Mouse (Mus musculus): ENCODE measurements around the gene Shf.

The Shf gene

GRCm38 (mm10) chr2:122368081-122368971, 636 bp downstream of the Shf start:
- DNase-seq (ENCODE audit: low spot score in 2 of 2), result peak in 1 of 2 experiments; percentile 43

- DNase-seq (ENCODE audit: low spot score in 2 of 2), result no peak
Observed at GRCm38 (mm10) chr2:122367701-122368080, 1.3 kb downstream of the Shf start.

- DNase-seq (ENCODE audit: low spot score in 2 of 2), result no peak
Observed at GRCm38 (mm10) chr2:122367181-122367580, 1.8 kb downstream of the Shf start.

- no peak for DNase-seq (ENCODE audit: low spot score in 2 of 2)
Observed at GRCm38 (mm10) chr2:122366706-122367105, 2.3 kb downstream of the Shf start.

GRCm38 (mm10) chr2:122366039-122366438, 2.9 kb downstream of the Shf start:
- no peak for DNase-seq (ENCODE audit: low spot score in 2 of 2)

GRCm38 (mm10) chr2:122365244-122365866, 3.6 kb downstream of the Shf start:
- no peak for DNase-seq (ENCODE audit: low spot score in 2 of 2)

GRCm38 (mm10) chr2:122364352-122364944, 4.5 kb downstream of the Shf start:
- DNase-seq (ENCODE audit: low spot score in 2 of 2), result no peak

GRCm38 (mm10) chr2:122362622-122363523, 6.1 kb downstream of the Shf start:
- no peak for DNase-seq (ENCODE audit: low spot score in 2 of 2)

- no peak for DNase-seq (ENCODE audit: low spot score in 2 of 2)
Observed at GRCm38 (mm10) chr2:122361868-122362621, 6.9 kb downstream of the Shf start.

GRCm38 (mm10) chr2:122361181-122361580, 7.8 kb downstream of the Shf start:
- no peak for DNase-seq (ENCODE audit: low spot score in 2 of 2)

- DNase-seq (ENCODE audit: low spot score in 2 of 2), result no peak
Observed at GRCm38 (mm10) chr2:122360310-122360709, 8.7 kb downstream of the Shf start.

- no peak for DNase-seq (ENCODE audit: low spot score in 2 of 2)
Observed at GRCm38 (mm10) chr2:122356187-122356586, 12.8 kb downstream of the Shf start.

- no peak for DNase-seq (ENCODE audit: low spot score in 2 of 2)
Observed at GRCm38 (mm10) chr2:122355389-122355788, 13.6 kb downstream of the Shf start.

- no peak for DNase-seq (ENCODE audit: low spot score in 2 of 2)
Observed at GRCm38 (mm10) chr2:122354191-122354929, 14.6 kb downstream of the Shf start.

GRCm38 (mm10) chr2:122353765-122354164, 15.2 kb downstream of the Shf start:
- DNase-seq (ENCODE audit: low spot score in 2 of 2), result no peak

GRCm38 (mm10) chr2:122352992-122353391, 16.0 kb downstream of the Shf start:
- no peak for DNase-seq (ENCODE audit: low spot score in 2 of 2)

GRCm38 (mm10) chr2:122351931-122352329, 17.0 kb downstream of the Shf start:
- DNase-seq (ENCODE audit: low spot score in 2 of 2), result no peak

- no peak for DNase-seq (ENCODE audit: low spot score in 2 of 2)
Observed at GRCm38 (mm10) chr2:122351156-122351930, 17.6 kb downstream of the Shf start.

- DNase-seq (ENCODE audit: low spot score in 2 of 2), result peak in 1 of 2 experiments; percentile 15
Observed at GRCm38 (mm10) chr2:122349136-122349785, 19.7 kb downstream of the Shf start.

All from spleen, postnatal 14 days (tissue).